Comparison of ENCODE assay signal across 9 mouse cellular contexts in genomic region chr2:26594022-26594346, GRCm38 (mm10). TPM values are rescaled to one million over a fixed set of nuclear protein-coding genes. Genes with fewer than 3 reads are reported as not detected.
DNase-seq lines count a peak whose midpoint lies in the region; ATAC-seq lines count a peak whose summit lies in the region.
"Had no signal": no experiment of that assay in that cellular context is flagged by ENCODE, and none has a peak within 500 bp of the region (broad histone marks: within the 10 kb centered on the region; RNA-seq: fewer than 3 reads in every experiment).

No protein-coding gene starts in this region.

- no peak for ATAC-seq in embryonic facial prominence, embryonic 11.5 days (replicated peaks; ENCODE audit: insufficient number of reproducible peaks, low FRiP score, low TSS enrichment, low read depth)
- ATAC-seq in kidney, embryonic 16.5 days (ENCODE audit: low FRiP score, low TSS enrichment): peak; percentile 29; the same call in 1 of the 2 replicates
- peak; percentile 82 for ATAC-seq in megakaryocyte progenitor cell, adult 5-6 weeks (replicated peaks; ENCODE audit: poor library complexity)
- ATAC-seq in hindbrain, embryonic 12.5 days (ENCODE audit: low FRiP score): no peak

- no peaks in the 10 kb centered on the region for H3K36me3 ChIP-seq in embryonic facial prominence, embryonic 11.5 days (replicated peaks; ENCODE audit: control insufficient read depth, insufficient read depth, low read depth, low read length)
- H3K36me3 ChIP-seq in kidney, embryonic 16.5 days (ENCODE audit: insufficient read depth, low read length): peaks cover 23% of the 10 kb centered on the region
- H3K36me3 ChIP-seq in hindbrain, embryonic 12.5 days: 0 out of 2 replicates have a peak, but pooled peaks cover 2% of the 10 kb centered on the region

- H3K9me3 ChIP-seq in embryonic facial prominence, embryonic 11.5 days (replicated peaks; ENCODE audit: control insufficient read depth, low read length): no peaks in the 10 kb centered on the region
- H3K9me3 ChIP-seq in kidney, embryonic 16.5 days (ENCODE audit: low read length): no peaks in the 10 kb centered on the region
- no peaks in the 10 kb centered on the region for H3K9me3 ChIP-seq in hindbrain, embryonic 12.5 days (replicated peaks)

- H3K4me2 ChIP-seq in embryonic facial prominence, embryonic 11.5 days (ENCODE audit: low read depth, low read length): no peak overlapping the region
- no peak overlapping the region for H3K4me2 ChIP-seq in kidney, embryonic 16.5 days (replicated peaks; ENCODE audit: low read depth, low read length)
- H3K4me2 ChIP-seq in hindbrain, embryonic 12.5 days (replicated peaks): no peak overlapping the region

- 72% methylated on average over 9 of the region's 9 CpGs for WGBS in embryonic facial prominence, embryonic 11.5 days
- WGBS in kidney, embryonic 16.5 days: 65% methylated on average over 9 of the region's 9 CpGs
- WGBS in hindbrain, embryonic 12.5 days: 72% methylated on average over 9 of the region's 9 CpGs

- no peaks in the 10 kb centered on the region for H3K27me3 ChIP-seq in embryonic facial prominence, embryonic 11.5 days (ENCODE audit: control insufficient read depth, insufficient read depth, low read length)
- no peaks in the 10 kb centered on the region for H3K27me3 ChIP-seq in kidney, embryonic 16.5 days (ENCODE audit: insufficient read depth, low read length)
- H3K27me3 ChIP-seq in hindbrain, embryonic 12.5 days: 0 out of 2 replicates have a peak, but pooled peaks cover 4% of the 10 kb centered on the region

- peak; percentile 24 to 59 for DNase-seq in left cerebral cortex, adult 18-20 months (ENCODE audit: low spot score in 2 of 2)
- DNase-seq in left cerebral cortex, adult 8-10 months (ENCODE audit: low spot score in 2 of 2): no peak
- DNase-seq in MN1 (ENCODE audit: low spot score): peak; percentile 92
- DNase-seq in embryonic facial prominence, embryonic 11.5 days (ENCODE audit: low spot score): peak; percentile 68
- DNase-seq in urinary bladder, postnatal 4 days (ENCODE audit: low spot score in 2 of 2): no peak

- no peak overlapping the region for H3K27ac ChIP-seq in embryonic facial prominence, embryonic 11.5 days (replicated peaks; ENCODE audit: low read depth, low read length)
- H3K27ac ChIP-seq in kidney, embryonic 16.5 days (ENCODE audit: low read length): no peak overlapping the region
- H3K27ac ChIP-seq in hindbrain, embryonic 12.5 days: no peak overlapping the region

- H3K4me1 ChIP-seq in embryonic facial prominence, embryonic 11.5 days (ENCODE audit: control insufficient read depth, insufficient read depth, low read length): no peaks in the 10 kb centered on the region
- H3K4me1 ChIP-seq in kidney, embryonic 16.5 days (ENCODE audit: insufficient read depth, low read length): peaks cover 16% of the 10 kb centered on the region
- no peaks in the 10 kb centered on the region for H3K4me1 ChIP-seq in hindbrain, embryonic 12.5 days

- H3K9ac ChIP-seq in embryonic facial prominence, embryonic 11.5 days (replicated peaks; ENCODE audit: low read length): no peak overlapping the region
- no peak overlapping the region for H3K9ac ChIP-seq in kidney, embryonic 16.5 days (replicated peaks; ENCODE audit: low read length)
- H3K9ac ChIP-seq in hindbrain, embryonic 12.5 days: no peak overlapping the region

- no peak overlapping the region for H3K4me3 ChIP-seq in embryonic facial prominence, embryonic 11.5 days (ENCODE audit: low read depth, low read length)
- H3K4me3 ChIP-seq in kidney, embryonic 16.5 days (ENCODE audit: low read length): no peak overlapping the region
- no peak overlapping the region for H3K4me3 ChIP-seq in hindbrain, embryonic 12.5 days
- H3K4me3 ChIP-seq: erythroblast, embryonic 14.5 days had no signal

RNA-seq across cellular contexts. Expression of gene Gm20532, which starts 7.5 kb away (rescaled TPM):
- not detected for total RNA-seq in left cerebral cortex, adult 18-20 months (2021)
- total RNA-seq in left cerebral cortex, adult 8-10 months (2022): not detected
- not detected in 2 replicates for polyA plus RNA-seq in embryonic facial prominence, embryonic 11.5 days (2014; fragmentation: Nextera tagmentation; extraction: Ambion mirVana)
- polyA plus RNA-seq in kidney, embryonic 16.5 days (2015; fragmentation: Nextera tagmentation; extraction: Ambion mirVana): not detected in 2 replicates
- not detected in 2 replicates for total RNA-seq in megakaryocyte progenitor cell, adult 5-6 weeks (2015)
- not detected in 2 replicates for total RNA-seq in megakaryocyte progenitor cell, adult 5-6 weeks (2017)
- polyA plus RNA-seq in hindbrain, embryonic 12.5 days (2016; fragmentation: Nextera tagmentation; extraction: Ambion mirVana): not detected in 2 replicates
- polyA plus RNA-seq: erythroblast, embryonic 14.5 days had no signal

RNA-seq across cellular contexts. Expression of gene Agpat2, which starts 10.2 kb away (rescaled TPM):
- 1 to 10 TPM; 1.6 to 2.5 TPM for total RNA-seq in left cerebral cortex, adult 18-20 months (2021)
- total RNA-seq in left cerebral cortex, adult 8-10 months (2022): 1 to 10 TPM; 1.5 to 3.9 (median 3.6) TPM
- polyA plus RNA-seq in embryonic facial prominence, embryonic 11.5 days (2014; fragmentation: Nextera tagmentation; extraction: Ambion mirVana): 8.7 and 13.1 TPM in 2 replicates
- polyA plus RNA-seq in kidney, embryonic 16.5 days (2015; fragmentation: Nextera tagmentation; extraction: Ambion mirVana): 53.0 and 57.0 TPM in 2 replicates
- total RNA-seq in megakaryocyte progenitor cell, adult 5-6 weeks (2015): 47.8 and 50.3 TPM in 2 replicates
- 43.5 and 52.3 TPM in 2 replicates for total RNA-seq in megakaryocyte progenitor cell, adult 5-6 weeks (2017)
- polyA plus RNA-seq in hindbrain, embryonic 12.5 days (2016; fragmentation: Nextera tagmentation; extraction: Ambion mirVana): 11.7 and 13.1 TPM in 2 replicates

RNA-seq across cellular contexts. Expression of gene Egfl7, which starts 14.2 kb away (rescaled TPM):
- 10 to 100 TPM; 65.1 to 72.0 TPM for total RNA-seq in left cerebral cortex, adult 18-20 months (2021)
- 10 to 100 TPM; 63.8 to 88.2 (median 66.2) TPM for total RNA-seq in left cerebral cortex, adult 8-10 months (2022)
- polyA plus RNA-seq in embryonic facial prominence, embryonic 11.5 days (2014; fragmentation: Nextera tagmentation; extraction: Ambion mirVana): 54.3 and 74.6 TPM in 2 replicates
- 257 and 266 TPM in 2 replicates for polyA plus RNA-seq in kidney, embryonic 16.5 days (2015; fragmentation: Nextera tagmentation; extraction: Ambion mirVana)
- 29.9 and 58.3 TPM in 2 replicates for total RNA-seq in megakaryocyte progenitor cell, adult 5-6 weeks (2015)
- total RNA-seq in megakaryocyte progenitor cell, adult 5-6 weeks (2017): 24.6 and 24.9 TPM in 2 replicates
- 61.4 and 72.1 TPM in 2 replicates for polyA plus RNA-seq in hindbrain, embryonic 12.5 days (2016; fragmentation: Nextera tagmentation; extraction: Ambion mirVana)

RNA-seq across cellular contexts. Expression of gene Fam69b, which starts 34.3 kb away (rescaled TPM):
- total RNA-seq in left cerebral cortex, adult 18-20 months (2021): 10 to 100 TPM; 74.1 to 77.2 TPM
- 10 to 100 TPM; 69.1 to 74.8 (median 73.2) TPM for total RNA-seq in left cerebral cortex, adult 8-10 months (2022)
- 40.4 and 44.4 TPM in 2 replicates for polyA plus RNA-seq in embryonic facial prominence, embryonic 11.5 days (2014; fragmentation: Nextera tagmentation; extraction: Ambion mirVana)
- 39.3 and 40.3 TPM in 2 replicates for polyA plus RNA-seq in kidney, embryonic 16.5 days (2015; fragmentation: Nextera tagmentation; extraction: Ambion mirVana)
- 2.8 and 4.8 TPM in 2 replicates for total RNA-seq in megakaryocyte progenitor cell, adult 5-6 weeks (2015)
- total RNA-seq in megakaryocyte progenitor cell, adult 5-6 weeks (2017): 9.2 and 9.4 TPM in 2 replicates
- 70.1 and 73.7 TPM in 2 replicates for polyA plus RNA-seq in hindbrain, embryonic 12.5 days (2016; fragmentation: Nextera tagmentation; extraction: Ambion mirVana)
- polyA plus RNA-seq: erythroblast, embryonic 14.5 days had no signal

Comparison
In these comparisons a context has a peak if more than half of its experiments do, and no peak if none do; other contexts are left out.
1. DNase-seq: peak in left cerebral cortex, adult 18-20 months (2 of 2), MN1 (single experiment) and embryonic facial prominence, embryonic 11.5 days (single experiment); none in left cerebral cortex, adult 8-10 months (0 of 2) and urinary bladder, postnatal 4 days (0 of 2).
2. ATAC-seq: peak in kidney, embryonic 16.5 days (single experiment) and megakaryocyte progenitor cell, adult 5-6 weeks (single experiment); none in embryonic facial prominence, embryonic 11.5 days (single experiment) and hindbrain, embryonic 12.5 days (single experiment).
3. RNA of gene Agpat2, which starts 10.2 kb away (total RNA-seq): 43.5 to 52.3 TPM in megakaryocyte progenitor cell, adult 5-6 weeks; 1.5 to 3.9 TPM in left cerebral cortex, adult 8-10 months and 1.6 to 2.5 TPM in left cerebral cortex, adult 18-20 months; every median in the first group is over 4 times any median in the second.